Mouse (Mus musculus): ENCODE results near the gene Dhrs7b. TPM values are rescaled to one million over a fixed set of nuclear protein-coding genes. Genes with fewer than 3 reads are reported as not detected.
"Not testable (repeated sequence)": the region's sequence is repeated elsewhere in the genome, so short reads cannot be mapped to it uniquely, and the experiment has no call there.

The Dhrs7b gene
- 10 to 100 TPM; 27.3 to 31.4 TPM for total RNA-seq (2021)
- long read RNA-seq, experiment 1, transcript Dhrs7b-201 (7 exons, 1,553 nt): major isoform, 11 of 15 reads
- long read RNA-seq, experiment 1, partial matches to known transcripts: 1 of 15 reads
- long read RNA-seq, experiment 1, other reads (novel, unspliced or antisense): 3 of 15 reads
- long read RNA-seq, experiment 2, transcript Dhrs7b-201 (7 exons, 1,553 nt): major isoform, 26 of 34 reads
- long read RNA-seq, experiment 2, partial matches to known transcripts: 1 of 34 reads
- long read RNA-seq, experiment 2, other reads (novel, unspliced or antisense): 7 of 34 reads

DNA sequence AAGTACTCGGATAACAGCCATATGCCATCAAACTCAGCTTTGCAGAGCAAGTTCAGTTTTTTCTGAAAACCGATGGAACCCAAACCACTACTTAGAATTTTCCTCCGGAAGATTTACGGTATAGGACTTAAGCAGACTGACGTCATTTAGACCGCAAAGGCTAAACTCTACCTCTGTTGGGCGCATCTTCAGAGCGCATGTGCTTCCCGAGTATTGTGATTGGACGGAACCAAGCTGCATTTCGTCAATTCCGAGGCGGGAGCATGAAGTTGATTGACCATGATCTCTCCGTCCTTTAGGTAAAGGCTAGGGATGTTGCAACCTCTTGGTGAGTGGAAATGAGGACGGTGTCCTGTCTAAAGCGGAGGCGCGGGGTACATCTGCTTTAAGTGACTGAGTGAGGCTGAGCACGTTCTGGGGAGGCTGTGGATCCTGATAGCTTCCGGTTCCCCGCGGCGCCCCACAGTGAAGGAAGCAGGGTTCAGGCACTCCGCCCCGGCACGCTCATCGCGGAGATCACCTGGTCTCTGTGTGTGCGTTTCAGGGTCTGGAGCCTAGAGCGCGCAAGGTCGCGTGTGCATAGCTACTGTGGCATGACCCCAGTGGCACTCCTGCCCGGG is at the start of gene Dhrs7b:
Gene Dhrs7b, plus strand, starts transcription at position 199 of the 620 bp plus-strand sequence.
- DNase-seq (ENCODE audit: low spot score in 2 of 2): peak; percentile 86 to 92

DNA sequence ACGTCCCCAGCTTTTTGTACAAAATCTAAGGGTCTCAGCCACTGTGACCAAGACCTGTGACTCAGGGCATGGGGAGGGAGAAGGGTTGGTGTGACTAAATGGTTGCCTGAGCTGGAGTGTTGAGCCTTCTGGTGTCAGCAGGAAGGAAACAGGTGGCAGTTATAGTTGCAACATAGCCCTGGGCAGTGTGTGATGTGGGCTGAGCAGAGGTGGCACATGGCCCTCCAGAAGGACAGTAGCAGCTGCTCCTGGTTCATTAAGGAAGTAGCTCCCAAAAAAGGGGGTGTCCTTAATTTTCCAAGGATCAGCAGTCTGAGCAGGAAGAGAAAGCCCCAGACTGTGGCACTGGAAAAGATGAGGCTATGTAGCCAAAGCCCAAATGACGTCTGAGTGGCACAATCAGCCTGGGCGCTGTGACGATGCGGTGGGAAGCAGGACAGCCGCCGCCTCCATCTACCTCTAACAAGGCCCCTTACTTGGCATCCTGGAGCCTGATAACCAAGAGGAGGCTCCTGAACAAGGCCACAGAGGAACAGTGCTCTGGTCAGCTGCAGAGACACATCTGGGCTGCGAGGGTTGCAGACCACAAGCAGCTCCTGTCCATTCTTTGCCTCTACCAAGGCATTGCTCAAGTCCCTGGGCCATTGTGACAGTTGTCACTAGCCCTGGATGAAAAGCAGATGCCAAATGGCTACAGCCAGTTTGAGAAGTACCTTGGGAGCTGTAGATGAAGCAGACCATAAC is 46.1 kb upstream of the Dhrs7b start:
- DNase-seq (ENCODE audit: low spot score in 2 of 2): no peak

DNA sequence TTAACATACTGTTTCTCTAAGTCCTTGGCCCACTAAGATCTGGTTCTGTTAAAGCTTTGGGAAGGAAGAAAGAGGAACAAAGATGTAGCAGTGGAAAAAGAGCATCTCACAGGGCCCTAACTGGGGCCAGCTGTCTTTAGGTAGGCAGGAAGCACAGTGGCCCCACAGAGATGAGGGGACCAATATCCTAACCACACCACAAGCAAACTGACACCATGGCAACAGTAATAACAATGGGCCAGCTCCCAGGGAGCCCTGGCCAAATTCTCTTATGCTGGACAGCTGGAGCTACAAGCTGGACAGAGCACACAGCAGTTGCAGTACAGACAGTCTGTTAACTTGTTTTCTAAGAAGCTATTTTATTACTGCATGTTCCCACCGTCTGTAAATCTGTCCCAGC is 42.8 kb upstream of the Dhrs7b start:
- peak; percentile 16 to 22 for DNase-seq (ENCODE audit: low spot score in 2 of 2)

DNA sequence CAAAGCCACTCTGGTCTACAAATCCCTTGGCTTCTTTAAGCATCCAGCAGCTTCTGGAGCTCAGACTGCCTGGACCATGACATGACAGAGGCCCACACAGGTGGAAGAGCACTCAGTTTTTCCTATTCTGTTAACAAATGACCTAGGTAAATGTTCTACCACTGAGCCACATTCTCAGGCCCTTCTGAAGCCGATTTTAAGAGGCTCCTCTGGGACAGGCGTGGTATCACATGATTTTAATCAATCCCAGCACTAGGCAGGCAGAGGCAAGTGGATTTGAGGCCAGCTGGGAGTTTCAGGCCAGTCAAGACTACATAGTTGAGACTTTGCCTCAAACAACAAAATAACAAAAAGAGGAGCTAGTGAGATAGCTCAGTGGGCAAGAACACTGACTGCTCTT is 40.0 kb upstream of the Dhrs7b start:
- DNase-seq (ENCODE audit: low spot score in 2 of 2): no peak

DNA sequence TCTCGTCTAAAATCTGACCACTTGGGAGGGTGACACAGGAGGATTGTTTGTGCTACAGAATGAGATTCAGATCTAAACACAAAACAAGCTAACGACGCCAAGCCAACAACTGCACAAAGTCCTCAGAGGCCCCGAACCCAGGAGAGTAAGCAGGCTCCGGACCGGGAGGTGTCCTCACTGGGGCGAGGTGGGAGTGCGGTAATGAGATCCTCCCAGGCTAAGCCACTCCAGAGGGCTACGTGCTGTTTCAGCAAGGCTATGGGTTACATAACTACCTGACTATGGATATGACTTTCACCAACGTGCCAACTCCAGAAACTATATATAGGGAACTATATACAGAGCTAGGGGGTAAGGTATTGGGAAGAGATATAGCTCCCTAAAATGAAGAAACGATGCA is 34.1 kb upstream of the Dhrs7b start:
- DNase-seq (ENCODE audit: low spot score in 2 of 2): no peak

DNA sequence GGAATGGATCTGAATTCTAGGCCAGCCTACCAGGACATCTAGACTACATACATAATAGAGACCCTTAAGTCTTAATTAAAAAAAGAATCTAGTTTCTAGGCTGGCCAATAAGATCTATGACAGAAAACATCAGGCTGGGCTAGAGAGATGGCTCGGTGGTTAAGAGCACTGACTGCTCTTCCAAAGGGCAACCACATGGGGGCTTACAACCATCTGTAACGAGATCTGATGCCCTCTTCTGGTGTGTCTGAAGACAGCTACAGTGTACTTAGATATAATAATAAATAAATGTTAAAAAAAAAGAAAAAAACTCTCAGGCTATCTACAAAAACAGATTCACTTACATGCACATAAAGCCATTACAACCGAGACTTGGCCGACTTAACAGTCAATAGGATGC is 30.5 kb upstream of the Dhrs7b start:
- DNase-seq (ENCODE audit: low spot score in 2 of 2): no peak

DNA sequence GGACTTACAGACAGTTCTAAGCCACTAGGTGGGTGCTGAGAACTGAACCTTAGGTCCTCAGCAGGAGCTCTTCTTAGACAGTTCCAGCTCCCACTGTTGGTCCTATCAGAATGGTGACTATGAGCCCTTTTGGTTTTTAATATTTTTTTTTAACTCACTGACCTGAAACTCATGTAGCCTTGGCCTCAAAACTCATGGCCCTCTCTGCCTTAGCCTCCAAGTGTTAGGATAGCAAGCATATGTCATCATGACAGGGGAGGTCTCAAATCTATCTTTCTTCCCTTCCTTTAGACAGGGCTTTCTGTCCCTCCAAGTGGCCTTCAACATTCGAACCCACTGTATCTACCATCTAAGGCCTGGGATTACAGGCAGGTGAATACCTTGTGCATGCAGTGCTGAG is 29.5 kb upstream of the Dhrs7b start:
- no peak for DNase-seq (ENCODE audit: low spot score in 2 of 2)

DNA sequence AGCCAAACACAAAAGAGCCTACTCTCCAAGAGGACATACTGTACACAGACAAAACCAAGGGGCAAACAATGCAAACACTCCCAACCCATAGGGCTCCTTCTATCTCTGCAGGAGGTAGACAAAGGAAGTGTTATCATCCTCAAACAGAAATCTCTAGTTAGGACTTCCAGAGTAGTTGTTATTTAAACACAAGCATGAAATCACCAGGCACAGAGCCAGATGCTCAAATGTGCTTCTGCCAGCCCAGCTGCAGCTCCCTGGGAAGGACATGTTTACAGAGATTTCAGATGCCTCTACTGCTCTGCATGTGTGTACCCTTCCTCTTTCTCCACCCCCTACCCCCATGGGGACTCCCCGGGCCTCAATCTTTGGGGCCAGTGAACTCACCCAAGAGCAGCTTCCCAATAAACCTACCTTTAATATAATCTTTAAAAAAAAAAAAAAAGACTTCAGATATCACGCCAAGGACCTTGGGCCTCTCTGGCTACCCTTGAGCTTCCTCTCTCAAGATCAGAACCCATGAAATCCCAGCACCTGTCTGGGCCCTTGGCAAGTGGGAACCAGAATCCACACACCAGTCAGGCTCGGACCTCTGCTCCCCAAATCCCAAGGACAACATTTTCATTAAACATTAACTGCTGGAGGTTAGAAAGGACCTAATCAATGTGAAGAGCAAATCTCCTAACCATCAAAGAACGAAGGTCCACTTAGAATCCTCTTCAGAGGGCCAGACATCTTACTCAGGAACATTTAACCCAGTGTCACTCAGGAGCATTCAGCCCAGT is 22.0 kb upstream of the Dhrs7b start:
- DNase-seq (ENCODE audit: low spot score in 2 of 2): peak; percentile 9 to 36

DNA sequence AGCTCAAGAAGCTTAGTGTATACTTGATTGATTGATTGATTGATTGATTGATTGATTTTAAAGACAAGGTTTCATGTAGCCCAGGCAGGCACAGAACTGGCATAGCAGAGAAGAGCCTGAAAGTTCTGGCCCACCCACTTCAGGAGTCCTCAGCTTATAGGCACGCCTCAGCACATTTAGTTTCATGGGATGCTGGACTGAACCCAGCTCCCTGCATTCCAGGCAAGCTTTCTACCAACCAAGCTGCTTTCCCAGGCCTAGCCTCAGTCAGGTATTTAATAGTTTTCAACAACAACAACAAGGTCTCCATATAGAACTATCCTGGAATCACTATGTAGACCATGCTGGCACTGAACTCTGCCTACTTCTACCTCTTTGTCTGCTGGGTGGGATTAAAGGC is 20.9 kb upstream of the Dhrs7b start:
- no peak for DNase-seq (ENCODE audit: low spot score in 2 of 2)

DNA sequence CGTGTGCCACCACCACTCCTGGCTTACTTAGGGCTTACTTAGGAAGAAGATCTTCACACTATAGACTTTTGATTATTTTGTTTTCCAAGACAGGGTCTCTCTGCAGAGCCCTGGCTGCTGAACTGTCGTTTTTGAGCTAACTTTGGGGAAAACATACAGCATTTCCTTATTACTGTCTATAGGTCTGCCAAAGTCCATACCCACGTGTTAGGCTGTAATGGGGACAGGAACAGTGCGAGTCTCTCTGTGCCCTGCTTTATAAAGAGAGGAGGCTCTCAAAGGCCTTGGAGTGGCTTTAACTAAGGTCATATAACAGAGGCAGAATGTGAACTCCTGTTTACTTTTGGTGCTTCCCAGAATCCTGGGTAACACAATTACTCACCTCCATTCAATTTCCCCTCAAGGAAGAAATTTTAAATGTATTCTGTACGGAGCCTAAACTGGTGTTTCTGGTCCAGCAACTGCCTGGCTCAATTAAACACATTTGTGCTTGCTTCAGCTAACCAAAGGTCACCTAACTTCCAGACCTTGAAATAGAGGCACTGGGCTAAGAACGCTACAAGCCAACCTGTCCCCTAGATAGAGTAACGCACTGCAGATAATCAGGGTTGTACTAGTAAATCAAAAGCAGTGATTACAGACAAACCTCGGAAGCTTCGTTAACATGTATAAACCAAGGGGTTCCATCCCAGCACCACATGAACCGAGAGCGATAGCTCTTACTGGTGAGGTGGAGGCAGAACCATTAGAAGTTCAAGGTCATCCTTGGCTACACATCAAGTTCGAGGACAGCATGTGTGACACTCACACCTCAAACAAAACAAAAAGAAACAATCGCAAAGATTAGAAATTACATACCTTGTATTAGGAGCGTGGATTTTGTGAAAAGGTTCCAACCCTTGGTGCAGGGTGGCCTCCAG is 20.1 kb upstream of the Dhrs7b start:
- no peak for DNase-seq (ENCODE audit: low spot score in 2 of 2)

DNA sequence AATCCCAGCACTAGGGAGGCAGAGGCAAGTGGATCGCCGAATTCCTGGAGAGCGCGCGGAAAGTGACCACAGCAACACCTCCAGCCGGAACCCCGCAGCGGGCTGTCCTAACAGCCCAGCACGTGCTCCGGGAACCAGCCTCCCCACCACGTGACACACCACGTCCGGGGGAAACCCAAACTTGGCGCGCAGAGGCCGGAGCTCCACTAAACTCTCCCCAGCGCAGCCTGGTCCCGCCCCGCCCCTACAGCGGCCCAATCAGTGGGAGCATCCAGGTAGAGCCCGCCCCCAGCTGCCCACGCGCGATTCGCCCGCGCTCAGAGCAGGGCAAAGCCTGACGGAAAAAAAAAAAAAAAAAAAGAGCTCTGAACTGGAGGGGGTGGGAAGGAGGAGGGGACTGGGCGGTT is 19.4 kb upstream of the Dhrs7b start:
- DNase-seq (ENCODE audit: low spot score in 2 of 2): peak; percentile 80 to 91

DNA sequence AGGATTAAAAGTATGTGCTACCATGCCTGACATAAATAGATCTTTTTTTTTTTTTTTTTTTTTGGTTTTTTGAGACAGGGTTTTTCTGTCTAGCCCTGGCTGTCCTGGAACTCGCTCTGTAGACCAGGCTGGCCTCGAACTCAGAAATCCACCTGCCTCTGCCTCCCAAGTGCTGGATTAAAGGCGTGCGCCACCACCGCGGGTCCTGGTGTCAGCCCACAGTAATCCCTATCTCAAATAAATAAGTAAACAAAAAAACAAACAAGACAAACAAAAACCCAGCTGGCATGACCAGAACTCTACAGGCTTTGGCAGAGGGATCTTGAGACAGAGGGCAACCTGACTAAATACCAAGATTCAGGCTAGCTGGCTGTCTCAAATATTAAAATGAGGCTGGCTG is 18.8 kb upstream of the Dhrs7b start, which contains the start of gene Shmt1:
Gene Shmt1, minus strand, starts transcription at position 101 of the 400 bp plus-strand sequence.
- not testable (repeated sequence) for DNase-seq (ENCODE audit: low spot score in 2 of 2)

DNA sequence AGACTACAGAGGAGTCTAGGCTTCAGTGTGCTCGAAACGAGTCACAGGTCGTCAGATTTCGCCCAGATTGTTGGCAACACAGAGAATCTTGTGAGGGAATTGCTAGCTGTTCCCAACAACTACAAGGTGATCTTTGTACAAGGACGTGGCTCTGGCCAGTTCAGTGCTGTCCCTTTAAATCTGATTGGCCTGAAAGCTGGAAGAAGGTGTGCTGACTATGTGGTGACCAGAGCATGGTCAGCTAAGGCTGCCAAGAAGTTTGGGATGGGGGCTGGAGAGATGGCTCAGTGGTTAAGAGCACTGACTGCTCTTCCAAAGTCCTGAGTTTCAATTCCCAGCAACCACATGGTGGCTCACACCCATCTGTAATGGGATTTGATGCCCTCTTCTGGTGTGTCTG is 14.0 kb upstream of the Dhrs7b start:
- no peak for DNase-seq (ENCODE audit: low spot score in 2 of 2)

DNA sequence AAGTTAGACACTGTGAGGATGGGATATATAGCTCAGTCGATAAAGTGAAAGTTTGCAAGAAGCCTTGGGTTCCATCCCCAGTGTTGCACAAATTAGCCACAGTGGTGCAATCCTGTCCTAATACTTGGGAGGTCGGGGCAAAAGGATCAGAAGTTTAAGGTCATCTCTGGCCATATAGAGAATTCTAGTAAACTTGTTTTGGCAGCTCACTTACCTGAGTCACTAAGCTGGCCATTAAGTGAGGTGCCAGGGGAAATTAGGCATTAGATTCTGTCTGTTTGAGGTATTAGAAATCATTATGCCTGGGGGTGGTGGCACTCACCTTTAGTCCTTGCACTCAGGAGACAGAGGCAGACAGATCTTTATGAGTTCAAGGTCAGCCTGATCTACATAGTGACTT is 6.7 kb upstream of the Dhrs7b start:
- DNase-seq (ENCODE audit: low spot score in 2 of 2): no peak

DNA sequence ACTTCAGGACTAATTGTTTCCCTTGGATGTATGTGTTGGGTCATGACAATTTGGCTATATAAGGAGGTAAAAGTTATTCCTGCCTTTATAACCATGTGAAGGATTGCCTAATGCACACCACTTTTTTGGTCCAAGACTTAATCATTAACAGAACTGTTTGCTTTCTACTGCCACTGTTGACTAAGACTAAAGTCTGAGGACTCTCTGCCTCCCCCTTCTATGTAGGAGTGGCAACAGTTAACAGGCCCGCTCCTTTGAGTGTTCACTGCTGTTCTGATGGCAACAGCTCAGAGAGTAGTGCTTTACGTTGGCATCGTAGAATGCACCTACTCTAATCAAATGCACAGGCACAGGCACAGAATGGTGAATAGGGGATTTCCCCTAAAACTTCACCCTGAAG is 5.2 kb upstream of the Dhrs7b start:
- no peak for DNase-seq (ENCODE audit: low spot score in 2 of 2)

DNA sequence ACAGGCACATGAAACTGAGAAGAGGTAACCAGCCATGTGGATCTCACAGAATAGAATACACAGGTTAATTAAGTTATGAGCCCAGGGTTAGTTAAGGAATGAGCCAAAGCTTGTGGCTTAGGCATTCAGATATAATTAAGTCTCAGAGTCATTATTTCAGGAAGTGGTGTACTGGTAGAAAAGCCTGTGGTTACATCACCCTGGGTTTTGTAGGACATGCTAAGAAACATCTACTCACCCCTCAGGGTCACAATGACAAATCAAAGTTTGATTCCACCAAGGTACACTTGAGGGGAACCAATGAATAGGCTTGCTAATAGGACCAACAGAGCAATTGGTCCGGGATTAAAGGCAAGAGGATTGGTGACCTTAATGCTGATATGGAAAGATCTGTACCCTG is 3.7 kb upstream of the Dhrs7b start:
- DNase-seq (ENCODE audit: low spot score in 2 of 2): no peak

DNA sequence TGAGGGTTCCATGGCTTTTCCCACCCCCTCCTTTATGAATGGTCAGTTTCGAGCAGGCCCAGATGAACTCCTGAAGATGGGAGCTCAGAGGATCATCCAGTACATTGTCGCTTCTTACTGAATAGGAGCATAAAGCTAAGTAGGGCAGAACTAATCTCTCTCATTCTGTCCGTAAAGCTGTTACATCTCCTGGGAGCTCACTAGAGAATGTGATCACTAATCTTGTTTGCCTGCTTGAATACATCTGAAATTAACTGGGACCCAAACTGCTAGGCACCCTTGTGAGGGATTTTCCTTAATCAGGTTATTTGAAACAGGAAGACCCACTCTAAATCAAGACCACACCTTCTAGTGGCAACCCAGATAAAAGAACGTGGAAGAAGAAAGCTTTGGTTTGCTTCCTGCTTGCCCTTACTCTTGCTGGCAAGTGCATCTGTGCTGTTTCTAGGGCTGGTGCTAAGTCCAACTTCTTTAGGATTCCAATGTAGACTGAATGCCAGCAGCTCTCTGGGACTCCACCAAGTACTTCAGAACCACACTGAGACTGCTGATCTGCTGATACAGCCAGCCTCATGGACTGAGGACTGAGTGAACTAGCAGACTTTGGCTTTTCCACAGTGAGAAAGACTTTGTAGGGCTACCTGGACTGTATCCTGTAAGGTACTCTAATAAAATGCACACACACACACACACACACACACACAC is 3.0 kb upstream of the Dhrs7b start:
- DNase-seq (ENCODE audit: low spot score in 2 of 2): no peak

DNA sequence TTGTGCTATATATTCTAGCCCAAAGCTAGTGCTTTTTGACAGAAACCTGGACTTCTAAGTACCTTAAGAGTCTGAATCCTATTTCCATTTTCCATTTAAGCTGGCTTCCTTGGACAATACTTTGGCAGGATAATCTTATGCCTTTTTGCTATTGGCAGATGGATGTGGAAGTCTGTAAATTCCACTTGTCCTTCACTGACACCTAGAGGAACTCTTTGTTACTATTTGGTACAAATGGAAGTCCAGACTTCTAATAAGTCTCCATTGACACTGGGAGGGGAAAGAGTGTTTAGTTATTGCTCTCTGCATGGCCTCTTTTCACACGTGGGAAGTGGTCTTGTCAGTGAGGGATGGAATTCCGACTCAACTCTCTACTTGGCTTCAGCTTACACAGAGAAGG is 1.5 kb upstream of the Dhrs7b start:
- DNase-seq (ENCODE audit: low spot score in 2 of 2): no peak

DNA sequence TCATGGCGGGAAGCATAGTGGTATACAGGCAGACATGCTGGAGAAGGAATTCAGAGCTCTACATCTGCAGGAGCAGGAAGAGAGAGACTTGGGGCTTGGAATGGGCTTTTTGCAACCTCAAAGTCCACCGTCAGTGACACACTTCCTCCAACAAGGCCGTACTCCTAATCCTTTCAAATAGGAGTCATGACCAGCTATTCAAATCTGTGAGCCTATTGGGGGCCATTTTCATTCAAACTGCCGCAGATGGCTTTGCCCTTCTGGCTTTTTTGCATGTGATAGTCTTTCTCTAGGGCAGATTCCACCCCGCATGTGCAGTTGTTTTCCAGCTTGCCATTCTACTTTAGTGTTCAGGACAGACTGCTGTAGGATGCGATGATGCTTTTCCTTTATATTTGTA is 6.5 kb downstream of the Dhrs7b start:
- DNase-seq (ENCODE audit: low spot score in 2 of 2): no peak
